In genomic region chr4:109118327-109118659, GRCm38 (mm10) we compare ENCODE assay signal across 8 mouse cellular contexts.
A peak's percentile ranks its signal among the peaks of the same experiment; 100 is the strongest.
DNase-seq lines count a peak whose midpoint lies in the region; ATAC-seq and TF ChIP-seq lines count a peak whose summit lies in the region.

No protein-coding gene starts in this region.

- intact Hi-C loops in heart, postnatal 10 days (cut with DNase I): loop anchor here (2.0 kb wide), 1 partner anchor 29 kb away; no protein-coding TSS in a partner anchor

- DNase-seq in heart, postnatal 10 days: no peak
- DNase-seq in adipocyte (ENCODE audit: low spot score): peak; percentile 39
- DNase-seq in limb, embryonic 14.5 days (ENCODE audit: low spot score): no peak
- DNase-seq in adrenal gland, postnatal 25 days: no peak
- DNase-seq in kidney, postnatal 10 days: no peak

- H3K4me2 ChIP-seq in heart, embryonic 13.5 days: peak overlapping the region; percentile 74
- peak overlapping the region; percentile 74 for H3K4me2 ChIP-seq in hindbrain, embryonic 13.5 days
- peak overlapping the region; percentile 56 for H3K4me2 ChIP-seq in limb, embryonic 14.5 days (replicated peaks; ENCODE audit: low read depth, low read length, severe bottlenecking)
- H3K4me2 ChIP-seq in neural tube, embryonic 14.5 days (ENCODE audit: low read depth, low read length): peak overlapping the region; percentile 71

- no peaks in the 10 kb centered on the region for H3K9me3 ChIP-seq in heart, embryonic 13.5 days
- H3K9me3 ChIP-seq in hindbrain, embryonic 13.5 days: no peaks in the 10 kb centered on the region
- H3K9me3 ChIP-seq in limb, embryonic 14.5 days (ENCODE audit: control insufficient read depth, low read length): no peaks in the 10 kb centered on the region
- H3K9me3 ChIP-seq in neural tube, embryonic 14.5 days (ENCODE audit: control insufficient read depth, low read length): no peaks in the 10 kb centered on the region

- peak overlapping the region; percentile 72 for H3K4me3 ChIP-seq in heart, embryonic 13.5 days
- peak overlapping the region; percentile 50 for H3K4me3 ChIP-seq in hindbrain, embryonic 13.5 days
- H3K4me3 ChIP-seq in limb, embryonic 14.5 days (replicated peaks; ENCODE audit: low read length): peak overlapping the region; percentile 57
- H3K4me3 ChIP-seq in neural tube, embryonic 14.5 days (ENCODE audit: low read depth, low read length): peak overlapping the region; percentile 42

- no peak for ATAC-seq in heart, embryonic 13.5 days (ENCODE audit: extremely low read depth, insufficient number of reproducible peaks, low FRiP score, low TSS enrichment)
- ATAC-seq in hindbrain, embryonic 13.5 days (ENCODE audit: low FRiP score): no peak; the same call in none of the 2 replicates
- 0 out of 2 replicates have a peak, but pooled peaks have one; percentile 2 for ATAC-seq in limb, embryonic 14.5 days (ENCODE audit: low FRiP score, low read depth)
- ATAC-seq in neural tube, embryonic 14.5 days (ENCODE audit: low read depth): no peak

- peaks cover 48% of the 10 kb centered on the region for H3K4me1 ChIP-seq in heart, embryonic 13.5 days
- H3K4me1 ChIP-seq in hindbrain, embryonic 13.5 days (replicated peaks): peaks cover 16% of the 10 kb centered on the region
- peaks cover 24% of the 10 kb centered on the region for H3K4me1 ChIP-seq in limb, embryonic 14.5 days (ENCODE audit: control insufficient read depth, insufficient read depth, low read length)
- H3K4me1 ChIP-seq in neural tube, embryonic 14.5 days (ENCODE audit: control insufficient read depth, insufficient read depth, low read length): peaks cover 5% of the 10 kb centered on the region; the same call in 1 of the 2 replicates

- 5% methylated on average over 6 of the region's 6 CpGs for WGBS in heart, embryonic 13.5 days
- 4% methylated on average over 6 of the region's 6 CpGs for WGBS in hindbrain, embryonic 13.5 days
- 2% methylated on average over 6 of the region's 6 CpGs for WGBS in limb, embryonic 14.5 days
- 8% methylated on average over 6 of the region's 6 CpGs for WGBS in neural tube, embryonic 14.5 days

- H3K27ac ChIP-seq in heart, embryonic 13.5 days (replicated peaks): peak overlapping the region; percentile 91
- H3K27ac ChIP-seq in hindbrain, embryonic 13.5 days: peak overlapping the region; percentile 78
- peak overlapping the region; percentile 88 for H3K27ac ChIP-seq in limb, embryonic 14.5 days (replicated peaks; ENCODE audit: low read depth, low read length)
- peak overlapping the region; percentile 62 for H3K27ac ChIP-seq in neural tube, embryonic 14.5 days (ENCODE audit: low read depth, low read length)

- TF ChIP-seq POLR2A in limb, embryonic 14.5 days (IDR thresholded peaks at IDR 0.05; ENCODE audit: borderline replicate concordance, extremely low read depth, insufficient read depth, insufficient read length): no peak

- peak overlapping the region; percentile 87 for H3K9ac ChIP-seq in heart, embryonic 13.5 days
- H3K9ac ChIP-seq in hindbrain, embryonic 13.5 days: peak overlapping the region; percentile 75
- peak overlapping the region; percentile 66 for H3K9ac ChIP-seq in limb, embryonic 14.5 days (ENCODE audit: low read depth, low read length, severe bottlenecking)
- peak overlapping the region; percentile 47; the same call in 1 of the 2 replicates for H3K9ac ChIP-seq in neural tube, embryonic 14.5 days (replicated peaks; ENCODE audit: low read depth, low read length)

- H3K27me3 ChIP-seq in heart, embryonic 13.5 days (replicated peaks): no peaks in the 10 kb centered on the region
- H3K27me3 ChIP-seq in hindbrain, embryonic 13.5 days: no peaks in the 10 kb centered on the region
- no peaks in the 10 kb centered on the region for H3K27me3 ChIP-seq in limb, embryonic 14.5 days (ENCODE audit: control insufficient read depth, insufficient read depth, low read length)
- H3K27me3 ChIP-seq in neural tube, embryonic 14.5 days (ENCODE audit: control insufficient read depth, insufficient read depth, low read length): no peaks in the 10 kb centered on the region

- no peaks in the 10 kb centered on the region for H3K36me3 ChIP-seq in heart, embryonic 13.5 days
- H3K36me3 ChIP-seq in hindbrain, embryonic 13.5 days: no peaks in the 10 kb centered on the region
- H3K36me3 ChIP-seq in limb, embryonic 14.5 days (ENCODE audit: control insufficient read depth, insufficient read depth, low read length): no peaks in the 10 kb centered on the region
- no peaks in the 10 kb centered on the region for H3K36me3 ChIP-seq in neural tube, embryonic 14.5 days (ENCODE audit: control insufficient read depth, insufficient read depth, low read length)
